ENCODE assay signal across 16 mouse cellular contexts in the genomic region with DNA sequence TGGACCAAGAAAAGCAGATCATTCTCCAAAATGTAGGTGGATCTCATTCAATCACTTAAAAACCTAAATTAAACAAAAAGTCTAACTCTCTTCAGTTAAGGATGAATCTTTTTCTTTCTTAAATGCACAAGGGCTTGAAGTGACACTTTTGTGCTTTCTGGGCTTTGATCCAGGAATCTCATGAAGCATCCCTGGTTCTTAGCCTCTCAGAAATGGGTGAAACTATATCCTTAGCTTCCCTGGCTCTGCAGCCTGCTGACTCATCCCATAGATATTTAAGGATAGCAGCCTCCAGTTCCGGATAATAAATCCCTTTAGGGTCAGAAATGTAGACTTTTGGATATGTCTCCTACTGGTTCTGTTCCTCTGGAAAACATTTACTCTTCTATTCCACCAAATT.
DNase-seq lines count a peak whose midpoint lies in the region; ATAC-seq lines count a peak whose summit lies in the region.
"Had no signal": no experiment of that assay in that cellular context is flagged by ENCODE, and none has a peak within 500 bp of the region (broad histone marks: within the 10 kb centered on the region; RNA-seq: fewer than 3 reads in every experiment).

No protein-coding gene starts in this region.

- no peak for ATAC-seq in inflammation-experienced regulatory T-cells, adult 6 months
- ATAC-seq: CD4-positive, CD25-positive, alpha-beta regulatory T cell, adult 4 months; hindbrain, postnatal 0 days had no signal

- peak; percentile 50 for DNase-seq in 3134 (ENCODE audit: extremely low read depth, insufficient read length, low spot score)
- peak; percentile 29 for DNase-seq in MN1 (ENCODE audit: low spot score)
- peak; percentile 16 to 70 for DNase-seq in frontal cortex, postnatal 36 days (ENCODE audit: low spot score in 2 of 2)
- peak; percentile 34 to 40 for DNase-seq in right cerebral cortex, adult 2 months (ENCODE audit: low spot score in 2 of 2)
- no peak for DNase-seq in embryo, embryonic 10 days (ENCODE audit: low spot score)
- DNase-seq in cerebellum, postnatal 25 days, result no peak
- DNase-seq: cerebellum, adult 9-10 months; embryo, embryonic 11 days; gastrocnemius, postnatal 36 days; kidney, adult 11 months; liver, embryonic 13.5 days; retina, postnatal 1 day; thymus, postnatal 36 days had no signal

Comparison
In these comparisons a context has a peak if more than half of its experiments do, and no peak if none do; other contexts are left out.
1. DNase-seq: peak in 3134 (single experiment), MN1 (single experiment), frontal cortex, postnatal 36 days (2 of 2) and right cerebral cortex, adult 2 months (2 of 2); none in embryo, embryonic 10 days (single experiment) and cerebellum, postnatal 25 days (0 of 2).